Mouse (Mus musculus): ENCODE measurements around the gene Tmem51. TPM values are rescaled to one million over a fixed set of nuclear protein-coding genes. Genes with fewer than 3 reads are reported as not detected.

The Tmem51 gene
- 52.4 and 56.6 TPM in 2 replicates for polyA plus RNA-seq (2012; ENCODE audit: insufficient read depth, insufficient read length, missing spikeins)

DNA sequence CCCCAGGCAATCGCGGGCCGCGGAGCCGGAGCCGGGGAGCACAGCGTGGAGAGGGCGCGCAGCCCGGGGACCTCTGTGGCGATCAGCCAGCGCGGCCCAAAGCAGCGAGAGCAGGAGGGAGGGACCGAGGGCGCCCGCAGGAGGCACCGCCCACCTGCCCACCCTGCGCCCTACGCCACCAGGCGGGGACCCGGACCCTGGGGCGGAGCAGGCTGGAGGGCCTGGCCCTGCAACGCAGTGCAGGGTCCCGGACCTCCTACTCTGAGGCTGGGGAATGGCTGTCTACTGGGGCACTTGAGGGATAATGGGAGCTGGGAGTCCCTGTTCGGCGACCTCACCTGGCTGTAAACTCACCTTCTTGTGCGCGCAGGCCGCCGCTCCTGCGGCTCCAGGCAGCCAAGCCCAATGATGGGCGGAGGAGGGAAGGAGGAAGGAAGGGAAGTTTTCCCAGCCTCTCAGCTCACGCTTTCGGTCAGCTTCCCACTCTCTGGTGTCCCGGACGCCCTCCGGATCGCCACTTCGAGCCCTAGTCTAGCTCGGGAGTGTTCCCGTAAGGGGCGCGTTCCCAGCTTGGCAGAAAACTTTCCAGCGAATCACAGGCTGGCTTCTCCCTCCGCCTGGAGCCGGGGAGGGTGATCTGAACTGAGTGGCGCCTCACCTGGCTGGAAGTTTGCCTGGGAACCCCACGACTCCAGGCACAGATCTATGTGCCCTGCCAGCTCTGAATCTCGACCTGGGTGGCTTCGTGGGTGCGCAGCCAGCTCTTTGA lies at the start of gene Tmem51:
Gene Tmem51, minus strand, starts transcription at position 174 of the 769 bp plus-strand sequence.
- TF ChIP-seq CTCF (IDR thresholded peaks at IDR 0.05; ENCODE audit: low read depth, low read length), result no peak
- no peak for TF ChIP-seq POLR2A (IDR thresholded peaks at IDR 0.05; ENCODE audit: borderline replicate concordance, low read depth, low read length)

DNA sequence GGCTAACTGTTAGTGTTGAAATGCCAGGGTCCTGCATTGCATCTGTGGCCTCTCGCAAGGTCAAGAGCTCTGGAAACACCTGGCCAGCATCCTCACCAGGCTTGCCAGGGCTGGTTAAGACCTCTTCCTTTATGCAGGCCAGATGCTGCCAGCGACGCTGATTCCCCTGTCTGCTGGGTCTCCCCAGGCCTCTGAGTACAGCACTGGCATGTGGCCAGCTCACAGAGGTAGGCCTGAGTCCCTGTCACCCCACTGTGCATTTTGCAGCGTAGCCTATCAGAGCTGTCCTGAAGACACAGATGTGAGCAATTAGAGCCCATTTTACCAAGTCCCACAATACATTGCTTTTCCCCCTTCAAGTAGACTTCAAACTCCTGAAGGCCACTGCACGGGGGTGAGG lies 46.1 kb upstream of the Tmem51 start:
- no peak for TF ChIP-seq CTCF (IDR thresholded peaks at IDR 0.05; ENCODE audit: low read depth, low read length)
- TF ChIP-seq POLR2A (IDR thresholded peaks at IDR 0.05; ENCODE audit: borderline replicate concordance, low read depth, low read length), result no peak
- Histone ChIP-seq H3K4me3 (ENCODE audit: insufficient read depth, low read length) (no peak overlapping the region), H3K27ac (ENCODE audit: insufficient read depth, low read depth, low read length) (no peak overlapping the region), H3K4me1 (ENCODE audit: control insufficient read depth, insufficient read depth, low read length) (no peaks in the 10 kb centered on the region)

More for the DNA sequence above, at the start of gene Tmem51:
- Histone ChIP-seq H3K4me1 (ENCODE audit: control insufficient read depth, insufficient read depth, low read length) (peaks cover 37% of the 10 kb centered on the region), H3K27ac (ENCODE audit: insufficient read depth, low read depth, low read length) (peak within 1 kb of the TSS; percentile 64), H3K4me3 (ENCODE audit: insufficient read depth, low read length) (peak within 1 kb of the TSS; percentile 78)

DNA sequence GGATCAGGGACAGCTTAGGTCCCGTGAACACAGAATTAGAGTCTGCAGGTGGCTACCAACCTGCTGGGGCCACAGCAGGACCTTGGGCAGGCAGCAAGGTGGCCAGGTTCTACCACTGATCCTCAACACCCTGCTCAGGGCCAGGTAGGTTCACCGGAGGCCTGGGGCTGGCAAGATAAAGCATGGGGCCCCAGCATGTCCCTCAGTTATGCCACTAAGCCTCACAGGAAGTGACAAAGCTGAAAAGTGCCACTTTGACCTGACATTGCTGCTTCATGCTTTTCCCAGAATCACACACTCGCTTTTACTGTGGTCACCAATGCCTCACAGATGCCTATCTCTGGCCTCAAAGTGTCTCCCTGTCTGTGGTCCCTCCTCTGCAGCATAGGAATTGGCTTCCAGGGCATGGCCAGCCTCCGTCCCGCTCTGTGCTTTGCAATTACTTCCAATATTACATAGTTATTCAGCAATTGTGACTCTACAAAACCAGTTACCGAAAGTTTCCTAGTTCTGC lies 43.2 kb upstream of the Tmem51 start:
- no peaks in the 10 kb centered on the region for H3K4me1 ChIP-seq (ENCODE audit: control insufficient read depth, insufficient read depth, low read length)
- H3K4me3 ChIP-seq (ENCODE audit: insufficient read depth, low read length), result no peak overlapping the region
- TF ChIP-seq POLR2A (IDR thresholded peaks at IDR 0.05; ENCODE audit: borderline replicate concordance, low read depth, low read length) (no peak), CTCF (IDR thresholded peaks at IDR 0.05; ENCODE audit: low read depth, low read length) (no peak)
- no peak overlapping the region for H3K27ac ChIP-seq (ENCODE audit: insufficient read depth, low read depth, low read length)

DNA sequence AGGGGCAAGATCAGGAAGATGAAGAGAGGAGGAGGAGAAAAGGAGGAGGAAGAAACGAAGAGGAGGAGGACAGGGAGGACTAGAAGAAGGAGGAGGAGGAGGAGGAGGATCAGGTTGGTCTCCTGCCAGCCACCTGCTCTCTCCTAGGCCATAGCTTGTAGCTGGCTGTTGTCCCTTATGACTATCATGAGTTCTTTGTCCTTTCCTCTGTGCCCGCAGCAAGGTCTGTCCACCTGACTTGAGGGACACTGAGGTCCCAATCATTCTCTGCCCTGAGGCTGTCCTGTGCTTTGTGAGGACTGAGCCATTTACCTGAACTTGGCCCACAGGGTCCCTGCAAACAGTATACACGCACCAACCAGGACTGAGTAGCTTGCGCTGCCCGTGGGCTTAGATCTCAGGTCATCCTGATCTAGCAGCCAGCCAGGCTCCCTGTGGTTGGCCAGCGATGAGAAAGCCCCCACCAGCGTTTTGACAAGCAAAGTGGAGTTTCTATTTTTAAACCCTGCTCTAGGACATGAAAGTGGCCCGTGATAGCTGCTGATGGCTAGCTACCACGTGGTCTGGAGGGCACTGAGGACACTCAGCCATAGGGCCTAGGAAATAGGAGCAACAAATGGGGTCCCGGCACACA lies 42.7 kb upstream of the Tmem51 start:
- H3K4me3 ChIP-seq (ENCODE audit: insufficient read depth, low read length), result no peak overlapping the region
- no peak overlapping the region for H3K27ac ChIP-seq (ENCODE audit: insufficient read depth, low read depth, low read length)
- no peaks in the 10 kb centered on the region for H3K4me1 ChIP-seq (ENCODE audit: control insufficient read depth, insufficient read depth, low read length)
- TF ChIP-seq POLR2A (IDR thresholded peaks at IDR 0.05; ENCODE audit: borderline replicate concordance, low read depth, low read length), result no peak
- TF ChIP-seq CTCF (IDR thresholded peaks at IDR 0.05; ENCODE audit: low read depth, low read length), result no peak

DNA sequence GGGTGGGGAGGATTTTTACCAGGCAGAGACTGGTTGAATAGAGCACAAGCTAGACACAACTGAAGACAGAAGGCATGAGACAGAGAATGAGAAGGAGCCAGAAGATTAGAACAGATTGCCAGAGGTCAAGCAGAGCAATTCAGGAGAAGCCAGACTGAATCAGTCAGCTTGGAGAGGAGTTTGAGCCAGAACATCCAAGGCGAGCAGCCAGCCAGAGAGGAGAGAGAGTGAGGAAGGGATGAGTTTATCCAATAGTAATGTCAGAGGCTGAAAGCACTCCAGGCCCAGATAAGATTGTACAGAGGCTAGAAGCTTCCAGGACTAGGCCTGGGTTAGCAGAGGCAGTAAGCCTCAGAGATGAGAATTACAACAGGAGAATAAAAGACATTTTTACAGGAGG lies 37.1 kb upstream of the Tmem51 start:
- no peak overlapping the region for H3K4me3 ChIP-seq (ENCODE audit: insufficient read depth, low read length)
- H3K27ac ChIP-seq (ENCODE audit: insufficient read depth, low read depth, low read length), result no peak overlapping the region
- no peaks in the 10 kb centered on the region for H3K4me1 ChIP-seq (ENCODE audit: control insufficient read depth, insufficient read depth, low read length)
- TF ChIP-seq CTCF (IDR thresholded peaks at IDR 0.05; ENCODE audit: low read depth, low read length), result no peak

DNA sequence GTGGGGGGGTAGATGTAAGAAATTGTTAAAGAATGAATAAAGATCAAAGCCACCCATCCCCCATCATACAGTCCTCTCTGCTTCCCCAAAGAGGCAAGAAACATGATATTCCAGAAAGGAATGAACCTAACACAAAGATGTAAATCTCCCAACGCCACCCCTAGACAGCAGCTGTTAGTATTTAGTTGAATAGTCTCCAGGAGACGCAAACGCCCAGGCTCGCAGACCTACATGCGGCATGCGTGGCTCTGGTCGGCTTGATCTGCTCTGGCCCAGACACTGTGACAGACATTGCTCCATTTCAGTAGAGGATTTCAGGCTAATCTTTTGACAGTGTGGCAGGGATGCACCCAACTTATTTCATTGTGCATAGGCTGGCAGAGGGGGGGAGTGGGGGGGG lies 34.4 kb upstream of the Tmem51 start:
- no peak overlapping the region for H3K27ac ChIP-seq (ENCODE audit: insufficient read depth, low read depth, low read length)
- H3K4me1 ChIP-seq (ENCODE audit: control insufficient read depth, insufficient read depth, low read length), result no peaks in the 10 kb centered on the region
- TF ChIP-seq CTCF (IDR thresholded peaks at IDR 0.05; ENCODE audit: low read depth, low read length), result no peak
- no peak for TF ChIP-seq POLR2A (IDR thresholded peaks at IDR 0.05; ENCODE audit: borderline replicate concordance, low read depth, low read length)
- H3K4me3 ChIP-seq (ENCODE audit: insufficient read depth, low read length), result no peak overlapping the region

DNA sequence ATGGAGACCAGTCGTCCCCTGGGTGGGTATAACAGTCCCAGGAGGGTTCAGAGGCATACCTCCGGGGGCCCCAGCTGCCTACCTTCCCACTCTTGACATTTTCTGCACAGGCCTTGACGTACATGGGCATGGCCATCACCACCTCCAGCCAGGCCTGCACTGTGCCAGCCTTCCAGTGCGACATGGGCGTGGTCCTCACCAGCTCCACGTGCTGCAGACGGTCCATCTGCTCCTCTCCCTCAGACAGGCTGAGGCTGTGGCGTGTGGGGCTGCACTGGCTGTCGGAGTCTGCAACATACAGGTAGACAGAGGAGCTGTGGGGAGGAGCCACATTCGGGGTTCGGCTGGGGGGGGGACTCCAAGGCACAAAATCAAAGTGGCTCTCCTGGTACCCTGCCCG lies 33.9 kb upstream of the Tmem51 start:
- TF ChIP-seq CTCF (IDR thresholded peaks at IDR 0.05; ENCODE audit: low read depth, low read length), result no peak
- no peak for TF ChIP-seq POLR2A (IDR thresholded peaks at IDR 0.05; ENCODE audit: borderline replicate concordance, low read depth, low read length)
- Histone ChIP-seq H3K4me3 (ENCODE audit: insufficient read depth, low read length) (no peak overlapping the region), H3K4me1 (ENCODE audit: control insufficient read depth, insufficient read depth, low read length) (no peaks in the 10 kb centered on the region), H3K27ac (ENCODE audit: insufficient read depth, low read depth, low read length) (no peak overlapping the region)

DNA sequence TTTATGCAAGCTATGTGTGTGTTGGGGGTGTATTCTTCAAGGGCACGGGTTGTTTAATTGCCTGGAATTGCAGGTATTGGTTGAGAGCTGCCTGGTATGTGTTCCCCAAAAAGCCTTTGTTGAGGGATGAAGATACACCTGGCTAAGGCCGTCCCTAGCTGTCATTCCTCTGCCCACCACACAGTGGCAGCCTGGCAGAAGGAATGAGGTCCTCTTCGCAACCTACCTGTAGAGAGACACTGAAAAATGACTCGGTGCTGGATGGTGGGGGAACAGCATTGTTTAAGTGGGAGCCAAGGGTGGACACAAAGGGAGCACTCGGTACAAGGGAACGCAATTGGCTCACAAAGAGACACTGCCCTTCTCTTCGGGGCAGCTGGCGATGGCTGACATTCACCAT lies 29.2 kb upstream of the Tmem51 start:
- Histone ChIP-seq H3K4me1 (ENCODE audit: control insufficient read depth, insufficient read depth, low read length) (no peaks in the 10 kb centered on the region), H3K4me3 (ENCODE audit: insufficient read depth, low read length) (no peak overlapping the region), H3K27ac (ENCODE audit: insufficient read depth, low read depth, low read length) (no peak overlapping the region)
- TF ChIP-seq POLR2A (IDR thresholded peaks at IDR 0.05; ENCODE audit: borderline replicate concordance, low read depth, low read length) (no peak), CTCF (IDR thresholded peaks at IDR 0.05; ENCODE audit: low read depth, low read length) (no peak)

DNA sequence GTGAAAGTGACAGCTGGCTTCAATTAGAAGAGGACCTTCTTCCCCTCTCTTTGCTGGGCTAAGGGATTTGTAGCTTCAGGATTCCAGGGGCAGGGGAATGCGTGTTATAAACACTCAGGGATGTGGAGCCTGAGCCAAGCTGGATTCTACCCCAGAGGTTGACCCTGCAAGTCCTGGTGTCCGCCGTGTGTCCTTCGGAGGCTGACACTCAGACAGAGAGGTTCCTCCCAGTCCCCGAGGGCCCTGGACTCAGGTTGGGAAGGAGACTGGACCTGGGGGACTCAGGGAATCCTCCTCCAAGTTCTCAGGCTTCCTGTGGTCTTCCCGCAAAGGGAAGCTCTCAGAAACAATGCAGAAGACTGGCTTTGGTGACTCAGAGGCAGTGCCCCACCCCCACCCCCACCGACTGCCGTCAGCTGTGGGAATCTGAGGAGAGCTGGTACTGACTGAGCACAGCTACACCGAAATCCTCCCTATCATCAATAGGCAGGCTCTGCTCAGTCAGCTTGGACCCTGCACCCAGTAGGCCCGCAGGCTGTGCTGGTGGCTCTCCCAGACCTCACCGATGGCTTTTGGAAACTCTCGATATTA lies 19.1 kb upstream of the Tmem51 start:
- H3K27ac ChIP-seq (ENCODE audit: insufficient read depth, low read depth, low read length), result no peak overlapping the region
- no peak overlapping the region for H3K4me3 ChIP-seq (ENCODE audit: insufficient read depth, low read length)
- no peak for TF ChIP-seq POLR2A (IDR thresholded peaks at IDR 0.05; ENCODE audit: borderline replicate concordance, low read depth, low read length)
- TF ChIP-seq CTCF (IDR thresholded peaks at IDR 0.05; ENCODE audit: low read depth, low read length), result no peak
- H3K4me1 ChIP-seq (ENCODE audit: control insufficient read depth, insufficient read depth, low read length), result peaks cover 15% of the 10 kb centered on the region

DNA sequence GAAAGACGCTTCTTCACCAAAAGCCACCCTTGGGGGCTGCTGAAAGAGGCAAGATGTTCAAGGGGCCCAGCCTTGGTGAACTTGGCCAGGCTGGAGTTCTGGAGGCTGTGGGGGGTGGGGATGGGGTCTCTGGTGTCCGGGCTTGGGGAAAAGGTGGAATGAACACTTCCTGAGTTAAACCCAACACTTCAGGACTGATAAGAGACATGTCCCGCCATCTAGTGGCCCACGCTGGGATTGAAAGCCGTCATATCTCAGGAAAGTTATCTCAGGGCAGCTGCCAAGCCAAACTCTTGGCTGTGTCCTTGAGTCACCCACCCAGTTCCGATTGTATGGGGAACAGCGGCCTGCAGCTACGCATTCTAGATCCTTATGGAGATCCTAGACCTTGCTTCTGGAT lies 14.2 kb upstream of the Tmem51 start:
- TF ChIP-seq POLR2A (IDR thresholded peaks at IDR 0.05; ENCODE audit: borderline replicate concordance, low read depth, low read length) (no peak), CTCF (IDR thresholded peaks at IDR 0.05; ENCODE audit: low read depth, low read length) (peak; percentile 67)
- Histone ChIP-seq H3K27ac (ENCODE audit: insufficient read depth, low read depth, low read length) (peak overlapping the region; percentile 78), H3K4me3 (ENCODE audit: insufficient read depth, low read length) (peak overlapping the region; percentile 32), H3K4me1 (ENCODE audit: control insufficient read depth, insufficient read depth, low read length) (peaks cover 19% of the 10 kb centered on the region)

All from bone marrow macrophage, adult 2 months (primary cell).